Mouse (Mus musculus): ENCODE results near the gene Kcnj6. TPM values are rescaled to one million over a fixed set of nuclear protein-coding genes. Genes with fewer than 3 reads are reported as not detected.
"Not testable (repeated sequence)": the region's sequence is repeated elsewhere in the genome, so short reads cannot be mapped to it uniquely, and the experiment has no call there.

Kcnj6 gene
- polyA plus RNA-seq, 1 experiment from 2014 or later: not detected

GRCm38 (mm10) chr16:94816391-94816790, 181.1 kb downstream of the Kcnj6 start:
- Histone ChIP-seq H3K27me3 (ENCODE audit: control insufficient read depth, insufficient read depth, low read depth, low read length) (no peaks in the 10 kb centered on the region), H3K4me1 (replicated peaks; ENCODE audit: control insufficient read depth, insufficient read depth, low read length) (no peaks in the 10 kb centered on the region), H3K27ac (ENCODE audit: low read length) (no peak overlapping the region), H3K4me3 (ENCODE audit: low read length) (no peak overlapping the region), H3K4me2 (ENCODE audit: low read depth, low read length) (no peak overlapping the region), H3K36me3 (ENCODE audit: control insufficient read depth, insufficient read depth, low read length) (no peaks in the 10 kb centered on the region), H3K9ac (ENCODE audit: low read length) (no peak overlapping the region), H3K9me3 (ENCODE audit: control insufficient read depth, low read length) (peaks cover 4% of the 10 kb centered on the region)
- 22% methylated on average over 6 of the region's 6 CpGs for WGBS
- no peak; the same call in 1 of the 2 replicates for ATAC-seq (ENCODE audit: low read depth)

- 72% methylated on average over 6 of the region's 6 CpGs for WGBS
- H3K9ac ChIP-seq (ENCODE audit: low read length): no peak overlapping the region
- peaks cover 4% of the 10 kb centered on the region for H3K9me3 ChIP-seq (ENCODE audit: control insufficient read depth, low read length)
- no peaks in the 10 kb centered on the region for H3K4me1 ChIP-seq (replicated peaks; ENCODE audit: control insufficient read depth, insufficient read depth, low read length)
- no peak overlapping the region for H3K4me2 ChIP-seq (ENCODE audit: low read depth, low read length)
- H3K4me3 ChIP-seq (ENCODE audit: low read length): no peak overlapping the region
- H3K27ac ChIP-seq (ENCODE audit: low read length): no peak overlapping the region
- no peaks in the 10 kb centered on the region for H3K27me3 ChIP-seq (ENCODE audit: control insufficient read depth, insufficient read depth, low read depth, low read length)
- no peak for ATAC-seq (ENCODE audit: low read depth)
- H3K36me3 ChIP-seq (ENCODE audit: control insufficient read depth, insufficient read depth, low read length): no peaks in the 10 kb centered on the region
These were observed 181.6 kb downstream of the Kcnj6 start for GRCm38 (mm10) chr16:94815891-94816290.

GRCm38 (mm10) chr16:94809286-94809685, 188.2 kb downstream of the Kcnj6 start:
- H3K9me3 ChIP-seq (ENCODE audit: control insufficient read depth, low read length); H3K9ac ChIP-seq (ENCODE audit: low read length); H3K27ac ChIP-seq (ENCODE audit: low read length); ATAC-seq (ENCODE audit: low read depth); H3K4me1 ChIP-seq (replicated peaks; ENCODE audit: control insufficient read depth, insufficient read depth, low read length); H3K36me3 ChIP-seq (ENCODE audit: control insufficient read depth, insufficient read depth, low read length); H3K4me2 ChIP-seq (ENCODE audit: low read depth, low read length); H3K27me3 ChIP-seq (ENCODE audit: control insufficient read depth, insufficient read depth, low read depth, low read length); H3K4me3 ChIP-seq (ENCODE audit: low read length): not testable (repeated sequence)
- 12% methylated on average over 1 of the region's 1 CpGs for WGBS

- H3K36me3 ChIP-seq (ENCODE audit: control insufficient read depth, insufficient read depth, low read length): no peaks in the 10 kb centered on the region
- no peaks in the 10 kb centered on the region for H3K9me3 ChIP-seq (ENCODE audit: control insufficient read depth, low read length)
- no peak overlapping the region for H3K4me2 ChIP-seq (ENCODE audit: low read depth, low read length)
- H3K27ac ChIP-seq (ENCODE audit: low read length): no peak overlapping the region
- no peak overlapping the region for H3K9ac ChIP-seq (ENCODE audit: low read length)
- H3K27me3 ChIP-seq (ENCODE audit: control insufficient read depth, insufficient read depth, low read depth, low read length): no peaks in the 10 kb centered on the region
- WGBS: 81% methylated on average over 9 of the region's 12 CpGs
- no peak overlapping the region for H3K4me3 ChIP-seq (ENCODE audit: low read length)
- no peak for ATAC-seq (ENCODE audit: low read depth)
- no peaks in the 10 kb centered on the region for H3K4me1 ChIP-seq (replicated peaks; ENCODE audit: control insufficient read depth, insufficient read depth, low read length)
These were observed 199.3 kb downstream of the Kcnj6 start for GRCm38 (mm10) chr16:94798241-94798640.

GRCm38 (mm10) chr16:94797366-94797765, 200.1 kb downstream of the Kcnj6 start:
- Histone ChIP-seq H3K27ac (ENCODE audit: low read length) (no peak overlapping the region), H3K4me3 (ENCODE audit: low read length) (no peak overlapping the region), H3K27me3 (ENCODE audit: control insufficient read depth, insufficient read depth, low read depth, low read length) (no peaks in the 10 kb centered on the region), H3K4me1 (replicated peaks; ENCODE audit: control insufficient read depth, insufficient read depth, low read length) (no peaks in the 10 kb centered on the region), H3K9me3 (ENCODE audit: control insufficient read depth, low read length) (no peaks in the 10 kb centered on the region), H3K36me3 (ENCODE audit: control insufficient read depth, insufficient read depth, low read length) (no peaks in the 10 kb centered on the region), H3K4me2 (ENCODE audit: low read depth, low read length) (no peak overlapping the region), H3K9ac (ENCODE audit: low read length) (no peak overlapping the region)
- ATAC-seq (ENCODE audit: low read depth): no peak
- WGBS: 81% methylated on average over 6 of the region's 6 CpGs

- Histone ChIP-seq H3K27ac (ENCODE audit: low read length) (no peak overlapping the region), H3K4me1 (replicated peaks; ENCODE audit: control insufficient read depth, insufficient read depth, low read length) (no peaks in the 10 kb centered on the region), H3K27me3 (ENCODE audit: control insufficient read depth, insufficient read depth, low read depth, low read length) (no peaks in the 10 kb centered on the region), H3K36me3 (ENCODE audit: control insufficient read depth, insufficient read depth, low read length) (no peaks in the 10 kb centered on the region), H3K9ac (ENCODE audit: low read length) (no peak overlapping the region), H3K4me2 (ENCODE audit: low read depth, low read length) (no peak overlapping the region), H3K9me3 (ENCODE audit: control insufficient read depth, low read length) (no peaks in the 10 kb centered on the region), H3K4me3 (ENCODE audit: low read length) (no peak overlapping the region)
- no peak for ATAC-seq (ENCODE audit: low read depth)
- whole genome bisulfite sequencing: 62% methylated on average over 7 of the region's 7 CpGs
These were observed 204.5 kb downstream of the Kcnj6 start for GRCm38 (mm10) chr16:94793041-94793440.

- no peaks in the 10 kb centered on the region for H3K9me3 ChIP-seq (ENCODE audit: control insufficient read depth, low read length)
- 20% methylated on average over 6 of the region's 6 CpGs for WGBS
- H3K27ac ChIP-seq (ENCODE audit: low read length): no peak overlapping the region
- H3K4me2 ChIP-seq (ENCODE audit: low read depth, low read length): no peak overlapping the region
- H3K4me1 ChIP-seq (replicated peaks; ENCODE audit: control insufficient read depth, insufficient read depth, low read length): no peaks in the 10 kb centered on the region
- no peaks in the 10 kb centered on the region; the same call in 1 of the 2 replicates for H3K27me3 ChIP-seq (ENCODE audit: control insufficient read depth, insufficient read depth, low read depth, low read length)
- no peak overlapping the region for H3K4me3 ChIP-seq (ENCODE audit: low read length)
- ATAC-seq (ENCODE audit: low read depth): no peak; the same call in 1 of the 2 replicates
- no peaks in the 10 kb centered on the region for H3K36me3 ChIP-seq (ENCODE audit: control insufficient read depth, insufficient read depth, low read length)
- H3K9ac ChIP-seq (ENCODE audit: low read length): no peak overlapping the region
These were observed 207.5 kb downstream of the Kcnj6 start for GRCm38 (mm10) chr16:94789958-94790357.

- Histone ChIP-seq H3K9me3 (ENCODE audit: control insufficient read depth, low read length) (no peaks in the 10 kb centered on the region), H3K4me3 (ENCODE audit: low read length) (no peak overlapping the region), H3K4me2 (ENCODE audit: low read depth, low read length) (no peak overlapping the region), H3K36me3 (ENCODE audit: control insufficient read depth, insufficient read depth, low read length) (no peaks in the 10 kb centered on the region), H3K27ac (ENCODE audit: low read length) (no peak overlapping the region), H3K27me3 (ENCODE audit: control insufficient read depth, insufficient read depth, low read depth, low read length) (no peaks in the 10 kb centered on the region; the same call in 1 of the 2 replicates), H3K9ac (ENCODE audit: low read length) (no peak overlapping the region), H3K4me1 (replicated peaks; ENCODE audit: control insufficient read depth, insufficient read depth, low read length) (no peaks in the 10 kb centered on the region)
- 74% methylated on average over 7 of the region's 7 CpGs for WGBS
- no peak for ATAC-seq (ENCODE audit: low read depth)
These were observed 208.8 kb downstream of the Kcnj6 start for GRCm38 (mm10) chr16:94788716-94789115.

GRCm38 (mm10) chr16:94788165-94788564, 209.3 kb downstream of the Kcnj6 start:
- no peak for ATAC-seq (ENCODE audit: low read depth)
- Histone ChIP-seq H3K4me3 (ENCODE audit: low read length) (no peak overlapping the region), H3K27me3 (ENCODE audit: control insufficient read depth, insufficient read depth, low read depth, low read length) (no peaks in the 10 kb centered on the region; the same call in 1 of the 2 replicates), H3K4me2 (ENCODE audit: low read depth, low read length) (no peak overlapping the region), H3K4me1 (replicated peaks; ENCODE audit: control insufficient read depth, insufficient read depth, low read length) (no peaks in the 10 kb centered on the region; the same call in 1 of the 2 replicates), H3K36me3 (ENCODE audit: control insufficient read depth, insufficient read depth, low read length) (no peaks in the 10 kb centered on the region), H3K9ac (ENCODE audit: low read length) (no peak overlapping the region), H3K27ac (ENCODE audit: low read length) (no peak overlapping the region), H3K9me3 (ENCODE audit: control insufficient read depth, low read length) (no peaks in the 10 kb centered on the region)
- WGBS: 5% methylated on average over 16 of the region's 16 CpGs

GRCm38 (mm10) chr16:94785873-94786272, 211.6 kb downstream of the Kcnj6 start:
- Histone ChIP-seq H3K4me3 (ENCODE audit: low read length) (no peak overlapping the region), H3K36me3 (ENCODE audit: control insufficient read depth, insufficient read depth, low read length) (no peaks in the 10 kb centered on the region), H3K4me2 (ENCODE audit: low read depth, low read length) (no peak overlapping the region), H3K4me1 (replicated peaks; ENCODE audit: control insufficient read depth, insufficient read depth, low read length) (peaks cover 3% of the 10 kb centered on the region; the same call in 1 of the 2 replicates), H3K27ac (ENCODE audit: low read length) (no peak overlapping the region), H3K27me3 (ENCODE audit: control insufficient read depth, insufficient read depth, low read depth, low read length) (no peaks in the 10 kb centered on the region; the same call in 1 of the 2 replicates), H3K9me3 (ENCODE audit: control insufficient read depth, low read length) (no peaks in the 10 kb centered on the region), H3K9ac (ENCODE audit: low read length) (no peak overlapping the region)
- WGBS: 66% methylated on average over 5 of the region's 5 CpGs
- no peak for ATAC-seq (ENCODE audit: low read depth)

All from lung, embryonic 16.5 days (tissue).